Mouse (Mus musculus) C2C12 (cell line): Measurements from ENCODE around the gene P4ha2.

Source experiments
- CEBPB ChIP-seq: IDR thresholded peaks from one replicate; pipeline ENCODE4 v1.6.1; 2011; ENCODE audit warnings: low read depth, mild to moderate bottlenecking, control low read depth, moderate library complexity
- CTCF ChIP-seq: IDR thresholded peaks from one replicate; pipeline ENCODE4 v1.5.1; 2011; ENCODE audit not compliant: control insufficient read depth, insufficient read depth, insufficient read length
- MAX ChIP-seq: IDR thresholded peaks from one replicate; pipeline ENCODE4 v1.6.1; 2011; ENCODE audit warnings: mild to moderate bottlenecking, control low read depth
- MYOD1 ChIP-seq: IDR thresholded peaks from one replicate; pipeline ENCODE4 v1.6.1; 2011; ENCODE audit warnings: low read depth; ENCODE audit not compliant: control insufficient read depth, insufficient read length
- USF1 ChIP-seq: IDR thresholded peaks from one replicate; pipeline ENCODE4 v1.6.1; 2011; ENCODE audit warnings: low read depth, mild to moderate bottlenecking, control low read depth, moderate library complexity

GRCm38 (mm10) chr11:54132290-54132689 is 32.4 kb downstream of the P4ha2 start:
- TF ChIP-seq MYOD1 (no peak), CTCF (no peak), MAX (no peak), USF1 (no peak), CEBPB (no peak)
